Mouse (Mus musculus): ENCODE data around the gene Smco4.

GRCm38 (mm10) chr9:15491686-15492085 is 1.5 kb upstream of the Smco4 start:
- TF ChIP-seq CTCF (IDR thresholded peaks at IDR 0.05; ENCODE audit: low read depth, low read length): no peak
- no peak for TF ChIP-seq TAL1 (conservative IDR thresholded peaks at IDR 0.05; ENCODE audit: low read depth, low read length)
- TF ChIP-seq GATA1 (IDR thresholded peaks at IDR 0.05; ENCODE audit: borderline replicate concordance, low read length): no peak
- TF ChIP-seq GATA2 (IDR thresholded peaks at IDR 0.05; ENCODE audit: borderline replicate concordance, low read depth, low read length): no peak
- TF ChIP-seq POLR2AphosphoS5 (IDR thresholded peaks at IDR 0.05; ENCODE audit: insufficient replicate concordance, low read depth, low read length): no peak
